Mouse (Mus musculus): ENCODE measurements around the gene Ovol1. TPM values are rescaled to one million over a fixed set of nuclear protein-coding genes. Genes with fewer than 3 reads are reported as not detected.

Gene Ovol1
- polyA plus RNA-seq, 1 experiment from 2014 or later: 0.89 TPM

GRCm38 (mm10) chr19:5561252-5561790 lies 875 bp upstream of the Ovol1 start:
- peaks cover 72% of the 10 kb centered on the region for H3K27me3 ChIP-seq (ENCODE audit: insufficient read depth, low read length)
- WGBS: 14% methylated on average over 10 of the region's 10 CpGs
- DNase-seq: peak; percentile 19
- H3K4me2 ChIP-seq: peak overlapping the region; percentile 69
- H3K9ac ChIP-seq: peak overlapping the region; percentile 29; the same call in 1 of the 2 replicates
- ATAC-seq (ENCODE audit: insufficient read depth): no peak
- TF ChIP-seq CTCF (IDR thresholded peaks at IDR 0.05; ENCODE audit: low read depth): no peak
- H3K27ac ChIP-seq (ENCODE audit: low read depth): peak overlapping the region; percentile 63
- H3K4me3 ChIP-seq (ENCODE audit: low read depth, low read length): peak overlapping the region; percentile 39
- no peaks in the 10 kb centered on the region for H3K9me3 ChIP-seq (ENCODE audit: low read depth, low read length)
- no peaks in the 10 kb centered on the region for H3K36me3 ChIP-seq (ENCODE audit: insufficient read depth)
- H3K4me1 ChIP-seq (ENCODE audit: insufficient read depth): peaks cover 6% of the 10 kb centered on the region

GRCm38 (mm10) chr19:5559631-5560456 lies 602 bp downstream of the Ovol1 start:
- Histone ChIP-seq H3K27ac (ENCODE audit: low read depth) (no peak overlapping the region), H3K4me3 (ENCODE audit: low read depth, low read length) (peak overlapping the region; percentile 39), H3K4me2 (peak overlapping the region; percentile 69), H3K27me3 (ENCODE audit: insufficient read depth, low read length) (peaks cover 77% of the 10 kb centered on the region), H3K4me1 (ENCODE audit: insufficient read depth) (peaks cover 6% of the 10 kb centered on the region), H3K36me3 (ENCODE audit: insufficient read depth) (no peaks in the 10 kb centered on the region), H3K9me3 (ENCODE audit: low read depth, low read length) (no peaks in the 10 kb centered on the region), H3K9ac (0 out of 2 replicates have a peak overlapping the region, but pooled peaks have one; percentile 33)
- peak; percentile 21; the same call in 1 of the 2 replicates for ATAC-seq (ENCODE audit: insufficient read depth)
- DNase-seq: peak; percentile 15
- under 1% methylated on average over 69 of the region's 69 CpGs for WGBS
- no peak for TF ChIP-seq CTCF (IDR thresholded peaks at IDR 0.05; ENCODE audit: low read depth)

GRCm38 (mm10) chr19:5559229-5559628 lies 1.2 kb downstream of the Ovol1 start:
- Histone ChIP-seq H3K9ac (no peak overlapping the region), H3K4me2 (peak overlapping the region; percentile 69), H3K36me3 (ENCODE audit: insufficient read depth) (no peaks in the 10 kb centered on the region), H3K9me3 (ENCODE audit: low read depth, low read length) (no peaks in the 10 kb centered on the region), H3K4me1 (ENCODE audit: insufficient read depth) (peaks cover 6% of the 10 kb centered on the region), H3K4me3 (ENCODE audit: low read depth, low read length) (peak overlapping the region; percentile 39), H3K27me3 (ENCODE audit: insufficient read depth, low read length) (peaks cover 77% of the 10 kb centered on the region), H3K27ac (ENCODE audit: low read depth) (no peak overlapping the region)
- no peak for ATAC-seq (ENCODE audit: insufficient read depth)
- no peak for TF ChIP-seq CTCF (IDR thresholded peaks at IDR 0.05; ENCODE audit: low read depth)
- WGBS: 15% methylated on average over 8 of the region's 8 CpGs
- DNase-seq: no peak

GRCm38 (mm10) chr19:5558770-5559169 lies 1.7 kb downstream of the Ovol1 start:
- ATAC-seq (ENCODE audit: insufficient read depth): no peak
- Histone ChIP-seq H3K27ac (ENCODE audit: low read depth) (no peak overlapping the region), H3K4me1 (ENCODE audit: insufficient read depth) (peaks cover 6% of the 10 kb centered on the region), H3K4me2 (no peak overlapping the region), H3K9ac (no peak overlapping the region), H3K9me3 (ENCODE audit: low read depth, low read length) (no peaks in the 10 kb centered on the region), H3K36me3 (ENCODE audit: insufficient read depth) (no peaks in the 10 kb centered on the region), H3K27me3 (ENCODE audit: insufficient read depth, low read length) (peaks cover 75% of the 10 kb centered on the region), H3K4me3 (ENCODE audit: low read depth, low read length) (peak overlapping the region; percentile 39; the same call in 1 of the 2 replicates)
- no peak for TF ChIP-seq CTCF (IDR thresholded peaks at IDR 0.05; ENCODE audit: low read depth)
- no peak for DNase-seq
- 60% methylated on average over 8 of the region's 8 CpGs for WGBS

GRCm38 (mm10) chr19:5558169-5558568 lies 2.3 kb downstream of the Ovol1 start:
- H3K27ac ChIP-seq (ENCODE audit: low read depth): no peak overlapping the region

GRCm38 (mm10) chr19:5554212-5554611 lies 6.2 kb downstream of the Ovol1 start:
- Histone ChIP-seq H3K27me3 (ENCODE audit: insufficient read depth, low read length) (peaks cover 33% of the 10 kb centered on the region), H3K4me2 (no peak overlapping the region), H3K27ac (ENCODE audit: low read depth) (no peak overlapping the region), H3K9me3 (ENCODE audit: low read depth, low read length) (no peaks in the 10 kb centered on the region), H3K36me3 (ENCODE audit: insufficient read depth) (no peaks in the 10 kb centered on the region), H3K4me1 (ENCODE audit: insufficient read depth) (no peaks in the 10 kb centered on the region), H3K9ac (no peak overlapping the region), H3K4me3 (ENCODE audit: low read depth, low read length) (no peak overlapping the region)
- no peak for TF ChIP-seq CTCF (IDR thresholded peaks at IDR 0.05; ENCODE audit: low read depth)
- WGBS: 54% methylated on average over 14 of the region's 14 CpGs
- peak; percentile 38; the same call in 1 of the 2 replicates for ATAC-seq (ENCODE audit: insufficient read depth)
- DNase-seq: no peak

More at GRCm38 (mm10) chr19:5558169-5558568, 2.3 kb downstream of the Ovol1 start:
- Histone ChIP-seq H3K4me1 (ENCODE audit: insufficient read depth) (peaks cover 6% of the 10 kb centered on the region), H3K9me3 (ENCODE audit: low read depth, low read length) (no peaks in the 10 kb centered on the region), H3K36me3 (ENCODE audit: insufficient read depth) (no peaks in the 10 kb centered on the region), H3K9ac (no peak overlapping the region), H3K4me3 (ENCODE audit: low read depth, low read length) (no peak overlapping the region), H3K4me2 (no peak overlapping the region), H3K27me3 (ENCODE audit: insufficient read depth, low read length) (peaks cover 71% of the 10 kb centered on the region)
- no peak for TF ChIP-seq CTCF (IDR thresholded peaks at IDR 0.05; ENCODE audit: low read depth)
- ATAC-seq (ENCODE audit: insufficient read depth) (no peak), DNase-seq (no peak)
- 39% methylated on average over 7 of the region's 7 CpGs for WGBS

- DNase-seq (no peak), ATAC-seq (ENCODE audit: insufficient read depth) (no peak)
- WGBS: 51% methylated on average over 8 of the region's 8 CpGs
- no peak overlapping the region for H3K4me2 ChIP-seq
- no peaks in the 10 kb centered on the region for H3K36me3 ChIP-seq (ENCODE audit: insufficient read depth)
- no peaks in the 10 kb centered on the region for H3K4me1 ChIP-seq (ENCODE audit: insufficient read depth)
- H3K9ac ChIP-seq: no peak overlapping the region; the same call in none of the 2 replicates
- H3K27me3 ChIP-seq (ENCODE audit: insufficient read depth, low read length): peaks cover 28% of the 10 kb centered on the region
- H3K4me3 ChIP-seq (ENCODE audit: low read depth, low read length): no peak overlapping the region
- no peak for TF ChIP-seq CTCF (IDR thresholded peaks at IDR 0.05; ENCODE audit: low read depth)
- H3K9me3 ChIP-seq (ENCODE audit: low read depth, low read length): no peaks in the 10 kb centered on the region
- H3K27ac ChIP-seq (ENCODE audit: low read depth): no peak overlapping the region
These were observed 6.6 kb downstream of the Ovol1 start for GRCm38 (mm10) chr19:5553802-5554201.
